In genomic region chr7:45475291-45475969, GRCm38 (mm10) we compare ENCODE assay signal across 8 mouse cellular contexts. TPM values are rescaled to one million over a fixed set of nuclear protein-coding genes. Genes with fewer than 3 reads are reported as not detected.
DNase-seq lines count a peak whose midpoint lies in the region; ATAC-seq lines count a peak whose summit lies in the region.

No protein-coding gene starts in this region.

- 0 out of 2 replicates have a peak overlapping the region, but pooled peaks have one; percentile 21 for H3K4me2 ChIP-seq in hindbrain, embryonic 13.5 days
- H3K4me2 ChIP-seq in liver, embryonic 12.5 days, result peak overlapping the region; percentile 64
- peak overlapping the region; percentile 27 for H3K4me2 ChIP-seq in stomach, embryonic 15.5 days

- WGBS in hindbrain, embryonic 13.5 days, result 73% methylated on average over 16 of the region's 16 CpGs
- 45% methylated on average over 16 of the region's 16 CpGs for WGBS in liver, embryonic 12.5 days (ENCODE audit: insufficient replicate concordance)
- whole genome bisulfite sequencing in stomach, embryonic 15.5 days, result 62% methylated on average over 16 of the region's 16 CpGs

- no peak overlapping the region for H3K4me3 ChIP-seq in hindbrain, embryonic 13.5 days
- H3K4me3 ChIP-seq in liver, embryonic 12.5 days, result peak overlapping the region; percentile 43
- peak overlapping the region; percentile 24 for H3K4me3 ChIP-seq in stomach, embryonic 15.5 days (replicated peaks)

- no peak for ATAC-seq in hindbrain, embryonic 13.5 days (ENCODE audit: low FRiP score)
- peak; percentile 70 for ATAC-seq in liver, embryonic 12.5 days
- peak; percentile 53; the same call in 1 of the 2 replicates for ATAC-seq in stomach, embryonic 15.5 days (ENCODE audit: insufficient read depth, low FRiP score, low read depth)

- no peaks in the 10 kb centered on the region for H3K27me3 ChIP-seq in hindbrain, embryonic 13.5 days
- no peaks in the 10 kb centered on the region for H3K27me3 ChIP-seq in liver, embryonic 12.5 days (replicated peaks)
- H3K27me3 ChIP-seq in stomach, embryonic 15.5 days (replicated peaks), result no peaks in the 10 kb centered on the region

- H3K27ac ChIP-seq in hindbrain, embryonic 13.5 days, result no peak overlapping the region
- H3K27ac ChIP-seq in liver, embryonic 12.5 days, result peak overlapping the region; percentile 73
- H3K27ac ChIP-seq in stomach, embryonic 15.5 days, result no peak overlapping the region

- H3K36me3 ChIP-seq in hindbrain, embryonic 13.5 days, result no peaks in the 10 kb centered on the region
- H3K36me3 ChIP-seq in liver, embryonic 12.5 days, result peaks cover 6% of the 10 kb centered on the region
- H3K36me3 ChIP-seq in stomach, embryonic 15.5 days, result no peaks in the 10 kb centered on the region

- no peaks in the 10 kb centered on the region for H3K4me1 ChIP-seq in hindbrain, embryonic 13.5 days (replicated peaks)
- peaks cover 39% of the 10 kb centered on the region for H3K4me1 ChIP-seq in liver, embryonic 12.5 days
- 0 out of 2 replicates have a peak, but pooled peaks cover 3% of the 10 kb centered on the region for H3K4me1 ChIP-seq in stomach, embryonic 15.5 days

- DNase-seq in embryo, embryonic 10 days (ENCODE audit: low spot score), result peak; percentile 27
- DNase-seq in embryo, embryonic 9.5 days (ENCODE audit: extremely low spot score), result no peak
- peak; percentile 83 for DNase-seq in ES-CJ7 (ENCODE audit: low read depth, low spot score)
- DNase-seq in right cerebral cortex, postnatal 14 days, result no peak
- no peak for DNase-seq in frontal cortex, postnatal 14 days (ENCODE audit: low spot score in 2 of 2)

- no peaks in the 10 kb centered on the region for H3K9me3 ChIP-seq in hindbrain, embryonic 13.5 days
- H3K9me3 ChIP-seq in liver, embryonic 12.5 days (replicated peaks), result no peaks in the 10 kb centered on the region
- no peaks in the 10 kb centered on the region for H3K9me3 ChIP-seq in stomach, embryonic 15.5 days

- H3K9ac ChIP-seq in hindbrain, embryonic 13.5 days, result peak overlapping the region; percentile 19; the same call in 1 of the 2 replicates
- H3K9ac ChIP-seq in liver, embryonic 12.5 days, result peak overlapping the region; percentile 58
- no peak overlapping the region for H3K9ac ChIP-seq in stomach, embryonic 15.5 days

RNA-seq across cellular contexts. Expression of gene Tulp2, which starts 6.2 kb away (rescaled TPM):
- 0.13 and 0.22 TPM in 2 replicates for polyA plus RNA-seq in hindbrain, embryonic 13.5 days (2015; fragmentation: Nextera tagmentation; extraction: Ambion mirVana)
- 1.9 and 2.0 TPM in 2 replicates for polyA plus RNA-seq in liver, embryonic 12.5 days (2016; fragmentation: Nextera tagmentation; extraction: Ambion mirVana)
- 1.4 and 1.8 TPM in 2 replicates for polyA plus RNA-seq in stomach, embryonic 15.5 days (2015; fragmentation: Nextera tagmentation; extraction: Ambion mirVana)

RNA-seq across cellular contexts. Expression of gene Bax, which starts 8.7 kb away (rescaled TPM):
- 253 and 271 TPM in 2 replicates for polyA plus RNA-seq in hindbrain, embryonic 13.5 days (2015; fragmentation: Nextera tagmentation; extraction: Ambion mirVana)
- 147 and 155 TPM in 2 replicates for polyA plus RNA-seq in liver, embryonic 12.5 days (2016; fragmentation: Nextera tagmentation; extraction: Ambion mirVana)
- 157 and 168 TPM in 2 replicates for polyA plus RNA-seq in stomach, embryonic 15.5 days (2015; fragmentation: Nextera tagmentation; extraction: Ambion mirVana)

RNA-seq across cellular contexts. Expression of gene Gm45808, which starts 11.2 kb away (rescaled TPM):
- not detected in 2 replicates for polyA plus RNA-seq in hindbrain, embryonic 13.5 days (2015; fragmentation: Nextera tagmentation; extraction: Ambion mirVana)
- polyA plus RNA-seq in liver, embryonic 12.5 days (2016; fragmentation: Nextera tagmentation; extraction: Ambion mirVana), result not detected in 2 replicates
- polyA plus RNA-seq in stomach, embryonic 15.5 days (2015; fragmentation: Nextera tagmentation; extraction: Ambion mirVana), result not detected in 2 replicates

RNA-seq across cellular contexts. Expression of gene Dhdh, which starts 13.2 kb away (rescaled TPM):
- 3.4 and 4.2 TPM in 2 replicates for polyA plus RNA-seq in hindbrain, embryonic 13.5 days (2015; fragmentation: Nextera tagmentation; extraction: Ambion mirVana)
- polyA plus RNA-seq in liver, embryonic 12.5 days (2016; fragmentation: Nextera tagmentation; extraction: Ambion mirVana), result 2.8 and 3.1 TPM in 2 replicates
- polyA plus RNA-seq in stomach, embryonic 15.5 days (2015; fragmentation: Nextera tagmentation; extraction: Ambion mirVana), result 3.5 and 3.7 TPM in 2 replicates

RNA-seq across cellular contexts. Expression of gene Ftl1, which starts 15.7 kb away (rescaled TPM):
- 7,019 and 7,066 TPM in 2 replicates for polyA plus RNA-seq in hindbrain, embryonic 13.5 days (2015; fragmentation: Nextera tagmentation; extraction: Ambion mirVana)
- polyA plus RNA-seq in liver, embryonic 12.5 days (2016; fragmentation: Nextera tagmentation; extraction: Ambion mirVana), result 7,751 and 8,218 TPM in 2 replicates
- polyA plus RNA-seq in stomach, embryonic 15.5 days (2015; fragmentation: Nextera tagmentation; extraction: Ambion mirVana), result 4,747 and 4,817 TPM in 2 replicates

Comparison
In these comparisons a context has a peak if more than half of its experiments do, and no peak if none do; other contexts are left out.
1. DNase-seq: peak in embryo, embryonic 10 days (single experiment) and ES-CJ7 (single experiment); none in embryo, embryonic 9.5 days (single experiment), right cerebral cortex, postnatal 14 days (single experiment) and frontal cortex, postnatal 14 days (0 of 2).
2. Peak in every context shown above with its lines, with median percentiles within 50 percentile points of each other: H3K4me2 ChIP-seq.